Mouse (Mus musculus): Measurements from ENCODE around the gene Zfp423. TPM values are rescaled to one million over a fixed set of nuclear protein-coding genes. Genes with fewer than 3 reads are reported as not detected.

The Zfp423 gene
- polyA plus RNA-seq, 1 experiment, result 18.1 TPM

DNA sequence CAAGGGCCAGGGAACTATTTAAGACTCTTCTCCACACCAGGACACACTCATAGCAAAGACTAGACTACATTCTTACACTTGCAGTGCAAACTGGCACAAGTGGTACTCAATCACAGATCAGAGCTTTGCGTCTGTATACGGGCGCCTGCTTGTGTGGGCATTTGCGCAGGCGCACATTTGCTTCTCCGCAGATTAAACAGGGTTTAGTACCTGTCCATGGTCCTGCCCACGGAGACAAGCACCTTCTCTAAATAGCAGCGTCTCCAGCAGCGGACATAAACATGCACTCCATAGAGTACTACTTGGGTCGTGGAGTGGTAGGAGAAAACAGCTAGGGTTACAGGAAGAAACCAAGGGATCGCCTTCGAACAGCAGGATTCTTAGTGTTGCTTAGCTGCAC is 259.1 kb downstream of the Zfp423 start:
- DNase-seq (ENCODE audit: low spot score), result no peak

DNA sequence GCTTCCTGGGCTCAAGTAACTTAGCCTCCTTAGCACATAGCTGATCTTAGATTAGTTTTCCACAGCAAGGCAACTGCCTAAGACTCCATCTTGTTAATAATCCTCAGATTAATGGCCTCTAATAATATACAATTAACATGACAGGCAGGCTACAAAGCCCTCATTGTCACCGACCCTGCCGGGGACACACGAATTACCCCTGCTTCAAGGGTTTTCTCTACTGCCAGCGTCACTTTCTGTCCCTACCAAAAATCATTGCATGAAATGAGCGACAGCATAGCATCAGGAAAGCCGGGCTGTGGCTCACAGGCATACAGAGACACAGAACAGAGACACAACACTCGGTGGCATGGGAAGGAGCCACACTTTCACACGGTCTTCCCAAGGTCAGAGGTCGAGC is 262.3 kb downstream of the Zfp423 start:
- no peak for DNase-seq (ENCODE audit: low spot score)

DNA sequence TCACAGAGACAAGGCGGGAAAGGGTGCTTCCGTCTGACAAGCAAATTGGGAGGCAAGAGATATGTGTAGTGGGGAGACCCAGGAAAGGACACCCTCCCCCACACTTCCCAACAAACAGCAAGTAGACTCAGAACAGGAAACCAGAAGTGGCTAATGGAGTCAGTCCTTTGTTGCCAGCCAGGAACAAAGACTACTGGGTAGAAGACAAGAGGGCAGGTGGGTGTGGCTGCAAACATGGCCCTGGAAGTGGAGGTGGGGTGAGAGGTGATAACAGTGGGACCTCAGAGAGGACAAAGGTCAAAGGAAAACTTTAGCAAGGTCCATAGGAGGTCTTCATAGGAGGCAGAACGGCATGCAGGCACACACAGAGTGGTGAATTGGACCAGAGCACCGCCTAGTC is 265.7 kb downstream of the Zfp423 start:
- no peak for DNase-seq (ENCODE audit: low spot score)

DNA sequence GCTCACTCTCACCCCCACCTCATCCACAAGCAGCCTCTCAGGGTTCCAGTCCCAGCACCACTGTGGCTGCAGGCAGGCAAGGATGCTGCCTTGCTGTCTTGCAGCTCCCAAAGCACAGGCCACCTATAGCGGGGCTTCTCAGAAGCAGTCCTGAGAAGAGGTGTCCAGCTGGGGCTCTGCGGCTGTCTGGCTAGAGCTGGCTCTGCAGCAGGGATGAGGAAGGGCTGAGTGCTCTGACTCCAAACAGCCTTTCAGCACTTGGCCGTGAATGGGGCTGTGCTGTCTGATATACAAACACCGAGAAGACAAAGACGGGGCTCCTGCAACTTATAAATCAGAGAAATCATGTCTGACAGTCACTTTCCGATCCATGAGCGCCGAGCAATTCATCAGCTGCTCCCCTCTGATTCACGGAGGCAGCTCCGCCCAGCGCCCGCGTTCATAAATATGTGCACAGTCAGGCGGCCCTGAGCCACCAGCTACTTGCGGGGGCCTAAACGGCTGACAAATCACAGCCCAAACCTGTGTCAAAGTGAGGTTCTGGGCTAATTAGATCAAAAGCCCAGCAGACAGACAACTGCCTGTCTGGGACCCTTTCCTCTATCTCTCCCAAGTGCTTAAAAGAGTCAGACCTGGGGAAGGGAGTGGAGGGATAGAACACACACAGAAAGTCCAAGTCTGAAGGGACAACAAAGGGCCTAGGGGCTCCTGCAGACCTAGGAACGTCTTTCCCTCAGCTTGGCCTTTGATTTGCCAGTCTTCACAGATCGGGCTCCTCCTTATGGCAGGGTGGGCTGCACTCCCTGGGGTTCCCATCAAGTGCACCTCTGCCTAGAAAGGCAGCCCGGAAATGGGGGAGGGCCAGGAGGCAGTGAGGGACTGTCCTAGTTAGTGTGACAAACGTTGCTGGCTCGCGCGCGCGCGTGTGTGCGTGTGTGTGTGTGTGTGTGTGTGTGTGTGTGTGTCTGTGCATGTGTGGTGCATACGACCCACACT is 269.0 kb downstream of the Zfp423 start:
- no peak for DNase-seq (ENCODE audit: low spot score)

DNA sequence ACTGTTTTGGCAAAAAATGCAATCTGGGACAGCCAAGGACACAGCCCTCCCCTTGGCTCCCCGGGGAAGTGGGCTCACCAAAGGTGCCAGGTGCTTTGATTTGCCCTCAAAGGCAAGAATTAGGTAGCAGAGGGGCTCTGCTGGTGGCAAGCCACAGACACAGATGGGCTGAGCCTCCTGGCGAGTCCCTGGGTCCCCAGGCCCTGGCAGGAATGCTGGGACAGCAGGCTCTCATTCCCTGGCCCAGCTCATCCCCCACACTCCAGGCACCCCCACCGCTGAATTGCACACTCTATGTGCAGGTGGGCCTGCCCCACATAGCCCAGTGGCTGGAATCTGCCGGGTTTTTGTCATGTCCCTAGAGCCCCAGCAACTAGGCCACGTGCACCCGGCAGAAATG is 270.2 kb downstream of the Zfp423 start:
- no peak for DNase-seq (ENCODE audit: low spot score)

DNA sequence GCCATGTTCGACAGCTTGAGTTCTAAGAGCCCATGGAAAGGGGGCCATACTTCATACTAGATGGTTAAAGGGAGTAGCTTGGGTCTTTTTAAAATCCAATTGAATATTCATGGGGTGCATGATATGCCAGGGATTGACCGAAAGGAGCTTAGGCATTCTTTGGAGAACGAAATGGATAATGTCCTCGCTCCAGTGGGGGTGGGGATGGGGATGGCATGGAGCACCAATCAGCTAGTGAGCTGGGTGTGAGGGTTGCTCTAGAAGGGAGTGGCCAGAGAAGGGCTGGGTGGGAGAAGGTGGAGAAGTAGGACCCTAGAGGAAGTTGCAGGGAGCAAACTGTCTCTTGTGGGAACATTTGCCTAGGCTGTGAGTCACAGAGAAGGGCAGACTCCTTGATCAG is 271.0 kb downstream of the Zfp423 start:
- no peak for DNase-seq (ENCODE audit: low spot score)

DNA sequence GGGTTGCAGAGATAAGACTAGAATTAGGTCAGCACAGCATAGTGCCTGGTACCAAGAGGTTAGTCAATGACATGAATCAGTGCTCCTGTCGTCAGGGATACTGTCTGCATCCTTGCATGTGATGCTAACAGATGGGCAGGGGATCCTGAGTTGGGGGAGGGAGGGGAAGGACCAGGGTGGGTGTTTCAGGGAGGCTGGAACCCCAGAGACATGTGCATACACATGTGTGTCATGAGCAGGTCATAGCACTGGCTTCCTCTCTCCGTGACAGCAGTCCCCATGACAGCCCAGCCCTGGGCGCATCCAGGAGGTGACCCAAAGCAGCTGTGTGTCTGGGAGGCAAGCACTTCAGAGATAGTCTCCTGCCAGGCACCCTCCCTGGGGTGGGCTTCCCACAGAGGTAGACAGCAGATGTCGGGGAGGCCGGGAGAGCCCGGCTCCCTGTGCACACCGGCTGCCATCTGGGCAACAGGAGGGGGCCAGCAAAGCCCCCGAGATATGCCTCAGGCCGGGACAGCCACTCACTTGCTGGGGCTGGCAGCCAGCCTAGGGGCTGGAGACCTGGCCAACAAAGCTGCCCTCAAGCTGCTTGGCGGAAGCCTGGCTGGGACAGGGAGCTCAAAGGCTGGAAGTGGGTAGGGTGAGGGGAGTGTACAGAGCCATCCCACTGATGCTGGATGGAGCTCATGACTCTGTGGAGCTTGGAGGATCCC is 272.3 kb downstream of the Zfp423 start:
- no peak for DNase-seq (ENCODE audit: low spot score)

DNA sequence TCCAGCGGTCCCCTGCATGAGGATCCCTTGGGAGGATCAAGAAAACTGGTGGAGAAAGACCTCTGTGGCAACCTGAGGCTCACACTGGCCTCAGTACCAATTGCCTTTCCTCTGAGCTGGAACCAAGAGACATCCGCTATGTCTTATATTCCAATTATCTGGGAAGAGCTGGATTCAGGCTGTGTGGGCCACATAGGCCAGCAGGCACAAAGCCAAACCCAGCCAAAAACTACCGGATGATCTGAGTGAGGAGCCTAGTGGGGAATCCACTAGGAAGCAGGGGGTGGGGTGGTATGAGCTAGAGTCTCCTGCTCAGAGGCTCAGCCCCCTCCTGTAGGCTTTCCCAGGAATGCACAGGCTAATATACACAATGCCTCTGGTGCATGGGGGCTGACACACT is 273.4 kb downstream of the Zfp423 start:
- no peak for DNase-seq (ENCODE audit: low spot score)

DNA sequence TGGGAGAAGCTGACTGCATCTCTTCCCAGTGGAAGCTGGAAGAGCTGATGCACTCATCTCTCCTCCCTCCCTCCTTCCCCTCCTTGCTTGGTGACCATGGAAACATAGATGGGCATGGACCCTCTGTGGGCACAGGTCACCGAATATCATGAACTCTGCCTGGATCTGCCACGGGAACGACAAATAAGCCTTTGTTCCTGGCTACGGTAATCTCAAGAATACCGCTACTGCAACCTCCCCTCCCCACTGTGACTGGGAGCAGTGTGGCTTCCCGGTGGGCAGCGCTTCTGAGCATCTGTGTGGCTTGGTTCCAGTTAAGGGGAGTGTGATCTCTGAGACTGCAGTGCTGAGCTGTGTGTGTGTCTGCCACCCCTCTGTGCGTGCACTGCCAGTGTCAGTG is 274.0 kb downstream of the Zfp423 start:
- no peak for DNase-seq (ENCODE audit: low spot score)

DNA sequence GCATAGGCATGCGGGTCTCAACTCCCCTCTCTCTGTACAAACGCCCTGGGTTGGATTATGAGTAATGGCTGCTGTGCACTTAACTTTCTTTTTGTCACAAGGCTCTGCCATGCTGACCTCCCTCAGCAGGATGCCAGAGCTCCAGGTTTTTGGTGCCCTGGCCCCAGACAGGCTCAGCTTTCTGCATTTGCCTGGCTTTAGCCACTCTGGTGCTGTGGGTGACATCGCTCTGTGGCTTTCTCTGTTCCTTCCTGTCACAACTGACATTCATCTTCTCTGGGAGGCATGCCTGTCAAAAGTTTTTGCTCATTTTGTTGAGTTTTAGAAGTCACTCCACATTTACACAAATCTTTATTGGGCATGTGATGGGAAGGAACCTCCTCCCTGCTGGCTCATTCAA is 277.3 kb downstream of the Zfp423 start:
- DNase-seq (ENCODE audit: low spot score), result no peak

DNA sequence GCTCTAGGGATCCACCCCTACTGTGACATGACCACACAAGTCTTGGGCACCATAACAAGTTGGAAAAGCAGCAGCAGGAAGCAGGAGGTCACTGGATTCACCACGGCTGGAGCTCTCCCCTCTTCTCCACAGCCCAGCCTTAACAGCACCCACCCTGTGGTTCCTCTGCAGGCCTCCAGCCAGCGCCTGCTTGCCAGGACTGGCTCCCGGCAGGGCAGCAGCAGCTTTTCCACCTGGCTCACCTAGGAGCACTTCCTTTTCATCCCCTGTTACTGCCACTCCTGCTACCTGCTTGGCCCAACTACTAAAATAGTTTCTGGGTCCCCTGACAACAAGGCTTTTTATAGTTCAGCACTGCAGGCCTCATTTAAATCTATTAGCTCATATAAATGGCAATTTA is 279.4 kb downstream of the Zfp423 start:
- DNase-seq (ENCODE audit: low spot score), result no peak

DNA sequence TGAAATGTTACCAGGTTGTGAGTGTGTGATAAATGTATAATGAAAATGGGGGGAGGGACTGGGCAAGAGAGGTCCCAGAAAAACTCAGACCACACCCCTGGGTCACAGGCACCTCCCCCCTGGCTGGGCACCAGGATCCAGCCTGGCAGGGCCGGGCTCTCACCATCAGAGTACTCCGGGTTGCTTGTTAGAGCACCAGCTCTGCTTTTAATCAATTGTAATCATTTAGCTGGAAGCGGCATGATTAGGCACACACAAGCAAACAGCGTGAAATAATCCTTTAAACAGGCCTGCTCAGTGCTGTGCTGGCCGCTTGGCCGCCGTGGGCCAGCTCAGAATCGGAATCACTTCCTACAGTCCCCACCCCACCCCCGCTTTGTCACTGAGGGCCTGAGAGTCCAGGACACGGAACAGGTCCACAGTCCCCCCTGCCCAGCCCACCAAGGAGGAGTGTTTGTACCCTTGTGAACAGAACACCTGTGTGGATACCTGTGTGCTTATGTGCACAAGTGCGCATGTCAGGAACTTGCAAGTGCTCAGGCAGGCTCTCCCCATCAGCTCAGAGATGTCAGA is 279.9 kb downstream of the Zfp423 start:
- DNase-seq (ENCODE audit: low spot score), result no peak

DNA sequence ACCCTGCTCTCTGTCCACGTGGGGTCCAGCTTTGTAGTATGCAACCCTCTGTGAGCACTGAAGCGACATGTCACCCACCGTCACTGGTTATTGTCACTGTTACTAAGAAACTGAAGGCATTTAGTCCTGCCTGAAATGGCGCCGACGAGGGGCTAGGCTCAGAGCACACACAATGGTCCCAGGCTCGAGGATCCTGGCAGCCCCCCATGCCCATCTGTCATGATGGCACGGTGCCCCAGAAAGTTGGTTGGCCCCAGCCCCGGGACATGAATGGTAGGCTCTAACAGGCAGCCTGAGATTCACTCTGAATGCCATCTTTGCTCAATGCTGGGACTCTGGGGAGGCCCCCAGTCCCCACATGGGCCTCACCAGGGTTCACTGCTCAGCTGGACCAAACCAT is 284.0 kb downstream of the Zfp423 start:
- no peak for DNase-seq (ENCODE audit: low spot score)

DNA sequence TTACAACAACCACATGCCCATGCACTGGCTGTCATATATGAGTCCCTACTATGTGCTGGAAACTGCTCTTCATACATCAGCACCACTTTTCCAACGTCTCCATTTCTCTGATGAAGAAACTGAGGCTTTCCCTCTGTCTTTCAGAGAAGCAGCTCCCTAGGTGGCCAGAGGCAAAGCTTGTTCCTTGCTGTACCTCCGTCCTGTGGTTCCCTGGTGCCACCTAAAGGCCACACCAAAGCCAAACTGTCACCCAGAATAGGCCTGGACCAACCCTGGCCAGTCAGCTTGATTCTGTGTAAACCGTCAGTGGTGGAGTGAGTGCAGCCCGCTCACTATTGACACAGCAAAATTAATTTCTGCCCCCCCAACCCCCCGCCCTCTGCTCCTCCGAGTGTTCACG is 285.2 kb downstream of the Zfp423 start:
- DNase-seq (ENCODE audit: low spot score), result no peak

DNA sequence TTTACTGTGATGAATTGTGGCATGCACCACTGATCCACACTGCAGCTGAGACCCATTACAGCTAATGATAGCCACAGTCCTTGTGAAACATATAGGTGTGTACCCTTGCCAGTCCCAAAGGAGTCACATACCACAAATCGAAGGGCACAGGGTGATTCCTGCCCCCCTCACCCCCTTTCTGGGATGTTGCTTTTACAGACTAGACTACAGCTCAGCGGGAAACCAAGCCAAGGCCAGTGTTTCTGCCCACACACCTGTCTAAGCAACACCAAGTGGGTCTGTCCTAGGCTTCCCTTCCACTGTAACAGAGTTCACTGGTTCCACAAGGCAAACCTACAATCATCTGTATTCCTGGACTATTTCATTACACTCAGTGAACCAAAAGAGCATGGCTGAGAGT is 287.2 kb downstream of the Zfp423 start:
- DNase-seq (ENCODE audit: low spot score), result no peak

DNA sequence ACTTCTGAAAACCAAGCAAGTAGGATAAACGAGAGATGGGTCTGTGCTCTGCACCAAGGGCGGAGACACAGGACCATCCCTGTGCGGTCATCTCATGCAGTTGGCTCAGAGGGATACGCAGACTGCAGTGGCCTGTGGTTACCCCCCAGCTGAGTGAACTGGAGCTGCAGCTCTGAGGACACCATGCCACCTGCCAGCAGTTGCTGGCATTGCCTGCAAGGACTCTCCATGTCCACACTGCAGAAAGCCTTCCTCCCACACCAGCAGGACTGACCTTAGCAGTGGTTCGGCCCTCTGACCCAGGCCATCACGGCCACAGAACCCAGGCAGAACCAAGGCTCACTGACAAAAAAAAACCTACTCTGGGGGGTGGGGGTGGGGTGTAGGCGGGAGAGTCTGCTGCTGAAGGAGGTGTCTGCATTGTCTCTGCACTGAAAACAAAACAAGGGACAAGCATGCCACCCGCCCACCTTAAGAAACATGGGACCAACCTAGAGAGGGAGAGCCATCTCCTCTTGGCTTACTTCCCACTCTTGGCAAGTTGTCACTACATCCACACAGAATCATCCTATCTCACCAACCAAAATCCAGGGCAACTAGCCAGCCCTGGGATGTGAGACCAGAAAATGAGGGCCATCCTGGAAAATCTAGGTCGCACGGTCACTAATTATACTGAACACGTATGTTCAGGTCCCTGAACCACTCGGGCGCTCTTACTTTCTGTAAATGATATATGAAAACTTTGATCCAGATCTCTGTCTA is 288.0 kb downstream of the Zfp423 start:
- DNase-seq (ENCODE audit: low spot score), result no peak

DNA sequence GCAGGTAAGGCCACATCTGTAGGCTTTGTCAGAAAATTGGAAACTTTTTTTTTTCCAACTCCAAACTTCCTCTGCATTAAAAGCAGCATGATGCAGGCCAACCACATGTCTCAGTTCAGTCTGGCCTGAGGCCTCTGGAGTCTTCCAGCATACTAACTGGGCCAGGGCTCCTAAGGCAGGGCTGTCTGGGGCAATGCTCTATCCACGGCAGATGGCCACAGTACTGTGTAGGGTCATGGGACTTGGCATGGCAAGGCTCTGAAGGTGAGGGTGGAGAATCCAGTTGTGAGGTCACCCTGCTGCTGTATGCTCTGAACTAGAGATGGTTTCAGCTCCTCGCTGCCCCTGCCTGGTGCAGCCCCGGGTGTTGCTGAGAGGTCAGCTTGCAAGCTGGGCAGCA is 289.2 kb downstream of the Zfp423 start:
- DNase-seq (ENCODE audit: low spot score), result no peak

DNA sequence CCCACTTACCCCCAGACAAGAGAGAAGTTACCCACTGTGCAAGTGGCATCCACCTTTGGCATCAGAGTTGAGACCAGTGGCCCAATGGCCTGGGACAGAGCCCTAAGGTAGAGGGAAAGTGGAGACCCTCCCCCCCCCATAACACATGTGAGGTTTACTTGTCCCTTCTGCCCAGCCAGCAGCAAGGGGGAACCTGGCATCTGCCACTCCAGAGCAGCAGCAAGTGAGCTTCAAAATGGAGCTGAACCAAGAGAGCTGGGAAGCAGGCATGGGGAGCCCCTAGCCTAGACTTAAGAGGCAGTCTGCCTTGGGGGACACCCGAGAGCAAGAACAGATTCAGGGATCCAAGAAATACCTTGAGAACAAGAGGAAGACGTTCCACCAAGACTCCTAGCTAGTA is 290.7 kb downstream of the Zfp423 start:
- no peak for DNase-seq (ENCODE audit: low spot score)

DNA sequence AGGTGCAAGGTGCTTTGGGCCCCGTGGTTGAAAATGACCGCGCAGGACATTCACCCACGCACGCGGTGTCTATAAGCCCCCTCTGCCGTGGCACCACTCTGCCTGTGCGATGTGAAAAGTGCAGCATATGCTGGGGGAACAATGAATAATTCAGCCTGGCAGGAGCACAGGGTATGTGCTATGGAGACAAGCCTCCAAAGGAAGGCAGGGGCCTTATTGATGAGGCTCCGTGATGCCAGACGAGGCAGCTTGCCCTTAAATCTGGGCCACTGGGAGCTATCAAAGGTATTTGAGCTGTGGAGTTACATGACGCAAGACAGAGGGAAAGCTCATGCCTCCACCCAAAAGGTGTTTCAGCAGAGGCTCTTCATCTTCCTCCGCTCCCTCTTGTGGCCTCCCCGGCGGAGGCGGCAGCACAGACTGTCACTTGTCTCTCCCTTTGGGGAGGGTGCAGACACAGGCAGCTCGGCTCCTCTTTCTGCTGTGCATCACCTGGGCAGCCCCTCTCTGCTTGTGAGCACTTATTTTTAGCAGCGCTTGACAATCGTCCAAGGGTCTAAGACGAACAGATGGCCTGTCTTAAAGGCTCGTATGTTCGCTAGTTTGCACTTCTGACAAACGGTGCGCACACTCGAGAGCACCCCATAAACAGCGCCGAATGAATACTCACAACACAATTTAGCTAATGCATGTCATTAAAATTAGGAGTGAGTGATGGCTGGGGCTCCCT is 291.3 kb downstream of the Zfp423 start:
- no peak for DNase-seq (ENCODE audit: low spot score)

DNA sequence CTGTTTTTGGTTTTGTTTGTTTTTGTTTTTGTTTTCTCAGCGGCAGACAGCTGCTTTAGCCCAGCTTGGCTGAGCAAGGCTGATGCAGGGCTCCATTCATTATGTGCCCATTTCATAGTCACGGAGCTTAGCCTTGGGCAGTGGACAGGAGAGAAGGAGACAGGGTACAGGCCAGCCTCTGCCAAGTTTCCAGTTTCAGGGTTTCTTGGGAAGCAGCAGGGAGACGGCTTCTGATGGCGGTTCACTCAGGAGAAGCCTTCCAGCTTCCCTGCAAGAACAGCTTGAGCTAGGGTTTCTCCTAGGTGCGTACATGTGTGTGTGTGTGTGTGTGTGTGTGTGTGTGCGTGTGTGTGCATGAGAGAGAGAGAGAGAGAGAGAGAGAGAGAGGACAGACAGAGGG is 292.1 kb downstream of the Zfp423 start:
- no peak for DNase-seq (ENCODE audit: low spot score)

DNA sequence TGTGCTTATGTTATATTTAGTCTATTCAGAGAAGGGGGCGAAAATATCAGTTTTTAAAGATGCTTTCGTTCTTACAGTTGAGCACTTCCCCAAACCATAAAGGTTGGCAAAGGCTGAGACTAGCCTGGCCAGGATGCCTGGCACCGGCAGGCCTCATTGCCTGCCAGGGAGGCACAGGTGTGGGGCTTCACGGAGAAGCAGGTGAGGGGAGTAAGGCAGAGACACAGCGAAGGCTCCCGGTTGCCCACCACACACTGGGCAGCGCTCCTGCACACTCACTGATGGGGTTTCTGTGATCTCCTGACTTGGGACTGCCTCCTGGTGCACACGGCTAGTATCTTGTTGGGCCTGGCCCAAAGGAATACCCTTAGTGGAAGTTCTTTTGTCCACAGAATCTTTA is 294.1 kb downstream of the Zfp423 start:
- DNase-seq (ENCODE audit: low spot score), result no peak

DNA sequence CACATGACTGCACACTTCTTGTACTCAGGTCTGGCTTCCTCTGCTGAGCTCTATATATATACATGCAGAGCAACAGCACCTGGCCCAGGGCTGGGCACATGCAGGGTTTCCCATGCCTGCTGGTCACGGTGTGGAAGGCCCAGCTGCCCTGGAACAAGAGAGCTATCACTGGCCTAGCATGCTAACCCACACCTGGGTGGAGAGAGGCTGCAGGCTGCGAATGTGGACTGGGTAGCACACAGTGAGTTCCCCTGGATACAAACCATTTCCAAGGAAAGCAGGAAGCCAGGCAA is 295.2 kb downstream of the Zfp423 start:
- DNase-seq (ENCODE audit: low spot score), result no peak

Data from urinary bladder, adult 2 months (tissue).